Mouse (Mus musculus): ENCODE results near the gene Pecam1. TPM values are rescaled to one million over a fixed set of nuclear protein-coding genes. Genes with fewer than 3 reads are reported as not detected.
A peak's percentile ranks its signal among the peaks of the same experiment; 100 is the strongest.

Gene Pecam1
- polyA plus RNA-seq, 1 experiment from 2014 or later: 16.0 TPM

GRCm38 (mm10) chr11:106673727-106674611 lies 76.5 kb downstream of the Pecam1 start:
- 81% methylated on average over 8 of the region's 8 CpGs for WGBS
- Histone ChIP-seq H3K27ac (peak overlapping the region; percentile 80), H3K36me3 (replicated peaks) (no peaks in the 10 kb centered on the region), H3K27me3 (ENCODE audit: poor library complexity, severe bottlenecking) (no peaks in the 10 kb centered on the region), H3K4me1 (peaks cover 44% of the 10 kb centered on the region), H3K9me3 (no peaks in the 10 kb centered on the region), H3K4me3 (peak overlapping the region; percentile 10; the same call in 1 of the 2 replicates)
- DNase-seq (ENCODE audit: extremely low spot score, low spot score): no peak

DNA sequence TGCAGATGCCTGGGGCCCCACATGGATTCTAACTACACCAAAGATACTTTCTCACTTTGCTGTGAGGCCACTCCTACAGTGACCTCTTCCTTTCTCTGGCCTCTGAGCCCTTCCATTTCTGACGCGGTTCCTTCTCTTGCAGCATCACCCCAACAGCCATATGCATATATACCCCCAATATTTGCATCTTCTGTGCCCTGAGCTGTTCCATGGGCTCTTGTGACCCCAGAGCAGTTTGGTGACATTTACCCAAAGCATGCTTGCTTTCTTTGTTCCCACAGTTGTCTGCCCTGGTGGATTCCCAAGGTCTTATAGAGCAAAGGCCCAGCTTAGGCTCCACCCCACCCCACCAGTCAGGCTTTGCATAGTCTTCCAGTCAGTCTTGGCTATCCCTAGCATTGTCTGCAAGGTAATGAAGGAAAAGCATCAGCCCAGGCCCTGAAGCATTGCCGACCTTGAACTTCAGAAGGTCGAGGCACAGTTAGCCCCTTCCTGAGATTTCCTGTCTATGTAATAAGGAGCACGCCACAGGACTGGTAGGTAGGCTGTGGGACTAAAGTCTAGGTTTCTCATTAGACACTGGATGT lies 77.4 kb downstream of the Pecam1 start:
- Histone ChIP-seq H3K9me3 (no peaks in the 10 kb centered on the region), H3K27ac (peak overlapping the region; percentile 6; the same call in 1 of the 2 replicates), H3K4me1 (peaks cover 46% of the 10 kb centered on the region), H3K27me3 (ENCODE audit: poor library complexity, severe bottlenecking) (no peaks in the 10 kb centered on the region), H3K4me3 (no peak overlapping the region), H3K36me3 (replicated peaks) (no peaks in the 10 kb centered on the region)
- 93% methylated on average over 5 of the region's 5 CpGs for WGBS
- no peak for DNase-seq (ENCODE audit: extremely low spot score, low spot score)

GRCm38 (mm10) chr11:106671801-106672200 lies 78.6 kb downstream of the Pecam1 start:
- Histone ChIP-seq H3K9me3 (no peaks in the 10 kb centered on the region), H3K4me3 (no peak overlapping the region), H3K27me3 (ENCODE audit: poor library complexity, severe bottlenecking) (no peaks in the 10 kb centered on the region), H3K36me3 (replicated peaks) (no peaks in the 10 kb centered on the region), H3K4me1 (peaks cover 46% of the 10 kb centered on the region), H3K27ac (peak overlapping the region; percentile 63; the same call in 1 of the 2 replicates)
- DNase-seq (ENCODE audit: extremely low spot score, low spot score): no peak
- 91% methylated on average over 8 of the region's 8 CpGs for WGBS

DNA sequence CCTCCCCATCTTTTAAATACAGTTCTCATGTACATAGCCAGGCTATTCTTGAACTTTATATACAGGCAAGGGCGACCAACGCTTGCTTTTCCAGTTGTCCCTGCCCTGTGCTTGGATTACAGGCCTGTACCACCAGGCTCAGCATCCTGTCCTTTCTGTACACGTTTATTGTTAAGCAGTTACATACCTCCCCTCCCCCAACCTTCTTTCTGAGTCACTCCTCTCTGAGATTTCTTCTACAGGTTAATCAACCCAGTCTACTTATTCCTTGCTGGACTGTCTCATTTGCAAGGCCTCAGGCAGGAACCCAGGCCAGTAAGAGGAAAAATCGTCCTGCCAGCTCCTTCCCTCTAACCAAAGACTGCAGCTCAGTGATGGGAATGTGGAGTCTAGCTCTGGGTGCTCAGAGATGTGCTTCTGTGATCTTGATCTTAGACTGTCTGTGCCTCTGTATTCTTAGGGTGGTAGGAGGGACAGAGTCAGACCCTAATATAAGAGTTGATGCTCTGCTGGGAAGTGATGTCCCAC lies 79.4 kb downstream of the Pecam1 start:
- no peak for DNase-seq (ENCODE audit: extremely low spot score, low spot score)
- no peaks in the 10 kb centered on the region for H3K27me3 ChIP-seq (ENCODE audit: poor library complexity, severe bottlenecking)
- H3K4me1 ChIP-seq: peaks cover 46% of the 10 kb centered on the region
- H3K9me3 ChIP-seq: no peaks in the 10 kb centered on the region
- WGBS: 78% methylated on average over 4 of the region's 4 CpGs
- no peak overlapping the region for H3K4me3 ChIP-seq
- H3K27ac ChIP-seq: no peak overlapping the region
- no peaks in the 10 kb centered on the region for H3K36me3 ChIP-seq (replicated peaks)

- H3K27ac ChIP-seq: no peak overlapping the region
- no peaks in the 10 kb centered on the region for H3K27me3 ChIP-seq (ENCODE audit: poor library complexity, severe bottlenecking)
- H3K4me1 ChIP-seq: peaks cover 39% of the 10 kb centered on the region
- H3K9me3 ChIP-seq: no peaks in the 10 kb centered on the region
- H3K36me3 ChIP-seq (replicated peaks): no peaks in the 10 kb centered on the region
- no peak for DNase-seq (ENCODE audit: extremely low spot score, low spot score)
- WGBS: 70% methylated on average over 3 of the region's 3 CpGs
- H3K4me3 ChIP-seq: no peak overlapping the region
Measured at GRCm38 (mm10) chr11:106670266-106670665, 80.2 kb downstream of the Pecam1 start.

- no peak for DNase-seq (ENCODE audit: extremely low spot score, low spot score)
- H3K4me3 ChIP-seq: no peak overlapping the region
- H3K4me1 ChIP-seq: peaks cover 35% of the 10 kb centered on the region
- H3K27ac ChIP-seq: peak overlapping the region; percentile 4; the same call in 1 of the 2 replicates
- H3K27me3 ChIP-seq (ENCODE audit: poor library complexity, severe bottlenecking): no peaks in the 10 kb centered on the region
- 12% methylated on average over 7 of the region's 9 CpGs for WGBS
- no peaks in the 10 kb centered on the region for H3K9me3 ChIP-seq
- no peaks in the 10 kb centered on the region for H3K36me3 ChIP-seq (replicated peaks)
Measured at GRCm38 (mm10) chr11:106669873-106670173, 80.6 kb downstream of the Pecam1 start.

DNA sequence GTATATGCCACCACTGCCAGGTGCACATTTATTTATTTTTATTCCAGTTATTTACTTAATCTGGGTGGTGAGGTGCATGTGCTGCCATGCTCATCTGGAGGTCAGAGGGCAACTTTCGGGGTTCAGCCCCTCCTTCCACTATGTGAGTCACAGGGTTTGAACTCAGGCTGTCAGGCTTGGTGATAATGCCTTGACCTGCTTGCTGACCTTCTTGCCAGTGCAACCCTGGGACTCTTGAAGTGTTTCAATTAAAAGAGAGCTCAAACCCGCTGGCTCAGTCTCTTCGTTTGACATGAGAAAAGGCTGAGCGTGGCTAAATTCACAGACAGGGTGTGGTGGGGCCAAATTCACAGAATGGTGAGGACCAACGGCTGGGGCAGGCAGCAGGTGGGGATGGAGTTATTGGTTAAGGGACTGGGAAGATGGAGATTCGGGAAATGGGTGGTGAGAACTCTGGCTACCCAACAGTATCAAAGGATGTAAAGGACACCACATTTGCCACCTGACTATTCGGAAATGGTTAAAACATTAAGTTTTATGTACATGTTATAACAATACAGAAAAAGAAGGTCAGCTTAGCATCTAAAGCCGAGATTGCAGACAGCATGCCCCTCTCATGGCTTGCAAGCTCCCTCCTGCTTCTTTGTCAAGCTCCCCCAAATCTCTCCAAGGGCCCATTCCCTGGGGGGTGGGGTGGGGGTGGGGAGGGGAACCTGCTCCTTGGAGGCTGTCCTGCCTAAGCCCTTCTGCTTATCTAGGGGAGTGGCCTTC lies 81.1 kb downstream of the Pecam1 start:
- Histone ChIP-seq H3K27ac (peak overlapping the region; percentile 4; the same call in 1 of the 2 replicates), H3K27me3 (ENCODE audit: poor library complexity, severe bottlenecking) (no peaks in the 10 kb centered on the region), H3K4me3 (no peak overlapping the region), H3K4me1 (peaks cover 34% of the 10 kb centered on the region), H3K9me3 (no peaks in the 10 kb centered on the region), H3K36me3 (replicated peaks) (no peaks in the 10 kb centered on the region)
- DNase-seq (ENCODE audit: extremely low spot score, low spot score): no peak
- 35% methylated on average over 8 of the region's 8 CpGs for WGBS

DNA sequence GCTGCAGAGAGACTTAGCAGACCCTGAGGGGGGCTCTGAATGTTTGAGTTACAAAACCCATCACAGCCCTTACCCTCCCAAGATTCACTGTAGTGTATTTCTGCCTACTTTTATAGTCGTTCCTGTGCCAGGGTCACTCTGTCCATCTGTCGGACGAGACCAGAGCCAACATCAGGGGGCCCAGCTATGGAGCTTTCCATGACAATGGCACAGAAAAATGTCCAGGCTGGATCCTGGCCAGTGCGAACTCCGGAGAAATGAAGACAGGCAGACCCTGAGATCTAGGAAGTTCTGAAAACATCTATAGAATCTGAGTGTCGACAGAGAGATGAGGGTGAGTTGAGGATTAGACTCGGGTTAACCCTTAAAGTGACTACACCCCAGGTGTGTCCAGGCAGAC lies 82.1 kb downstream of the Pecam1 start:
- Histone ChIP-seq H3K9me3 (no peaks in the 10 kb centered on the region), H3K27ac (no peak overlapping the region), H3K4me3 (no peak overlapping the region), H3K27me3 (ENCODE audit: poor library complexity, severe bottlenecking) (no peaks in the 10 kb centered on the region), H3K36me3 (replicated peaks) (no peaks in the 10 kb centered on the region), H3K4me1 (peaks cover 36% of the 10 kb centered on the region)
- no peak for DNase-seq (ENCODE audit: extremely low spot score, low spot score)
- 82% methylated on average over 7 of the region's 7 CpGs for WGBS

- 91% methylated on average over 11 of the region's 11 CpGs for WGBS
- Histone ChIP-seq H3K27ac (no peak overlapping the region), H3K4me3 (no peak overlapping the region), H3K9me3 (no peaks in the 10 kb centered on the region), H3K36me3 (replicated peaks) (no peaks in the 10 kb centered on the region), H3K4me1 (peaks cover 36% of the 10 kb centered on the region), H3K27me3 (ENCODE audit: poor library complexity, severe bottlenecking) (no peaks in the 10 kb centered on the region)
- DNase-seq (ENCODE audit: extremely low spot score, low spot score): no peak
Measured at GRCm38 (mm10) chr11:106667855-106668254, 82.6 kb downstream of the Pecam1 start.

- DNase-seq (ENCODE audit: extremely low spot score, low spot score): no peak
- Histone ChIP-seq H3K4me3 (no peak overlapping the region), H3K27me3 (ENCODE audit: poor library complexity, severe bottlenecking) (no peaks in the 10 kb centered on the region), H3K27ac (no peak overlapping the region), H3K4me1 (peaks cover 40% of the 10 kb centered on the region), H3K9me3 (no peaks in the 10 kb centered on the region), H3K36me3 (replicated peaks) (no peaks in the 10 kb centered on the region)
- 90% methylated on average over 14 of the region's 14 CpGs for WGBS
Measured at GRCm38 (mm10) chr11:106666470-106667107, 83.8 kb downstream of the Pecam1 start.

DNA sequence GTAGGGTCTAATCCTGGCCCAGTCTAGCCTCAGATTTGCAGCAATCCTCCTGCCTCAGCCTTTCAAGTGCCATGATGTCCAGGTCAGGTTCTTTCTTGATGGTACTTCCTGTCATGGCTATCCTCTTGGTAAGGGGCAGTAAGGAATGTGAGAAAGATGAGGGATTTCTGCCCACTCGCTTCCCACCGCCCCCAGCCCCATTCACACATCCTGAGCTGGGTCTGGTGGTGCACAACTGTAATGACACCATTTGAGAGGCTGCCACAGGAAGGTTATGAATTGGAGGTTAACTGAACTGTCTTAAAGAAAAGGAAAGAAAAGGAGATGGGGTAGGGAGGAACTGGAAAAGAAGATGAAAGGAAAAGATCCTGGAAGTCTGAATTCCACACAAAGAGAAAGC lies 84.6 kb downstream of the Pecam1 start:
- DNase-seq (ENCODE audit: extremely low spot score, low spot score): no peak
- 90% methylated on average over 2 of the region's 2 CpGs for WGBS
- no peaks in the 10 kb centered on the region for H3K36me3 ChIP-seq (replicated peaks)

GRCm38 (mm10) chr11:106665328-106665727 lies 85.1 kb downstream of the Pecam1 start:
- H3K4me1 ChIP-seq: peaks cover 45% of the 10 kb centered on the region

More for the DNA sequence above, 84.6 kb downstream of the Pecam1 start:
- H3K27me3 ChIP-seq (ENCODE audit: poor library complexity, severe bottlenecking): no peaks in the 10 kb centered on the region
- H3K27ac ChIP-seq: no peak overlapping the region
- H3K4me3 ChIP-seq: no peak overlapping the region
- no peaks in the 10 kb centered on the region for H3K9me3 ChIP-seq
- peaks cover 43% of the 10 kb centered on the region for H3K4me1 ChIP-seq

More at GRCm38 (mm10) chr11:106665328-106665727, 85.1 kb downstream of the Pecam1 start:
- Histone ChIP-seq H3K9me3 (no peaks in the 10 kb centered on the region), H3K27me3 (ENCODE audit: poor library complexity, severe bottlenecking) (no peaks in the 10 kb centered on the region), H3K27ac (no peak overlapping the region), H3K36me3 (replicated peaks) (no peaks in the 10 kb centered on the region), H3K4me3 (no peak overlapping the region)
- WGBS: 93% methylated on average over 4 of the region's 4 CpGs
- DNase-seq (ENCODE audit: extremely low spot score, low spot score): no peak
